20 mouse cellular contexts compared by ENCODE assay signal in genomic region chr1:52520131-52520530, GRCm38 (mm10).
"Had no signal": no experiment of that assay in that cellular context is flagged by ENCODE, and none has a peak within 500 bp of the region (broad histone marks: within the 10 kb centered on the region; RNA-seq: fewer than 3 reads in every experiment).

No protein-coding gene starts in this region.

- H3K27ac ChIP-seq: kidney, postnatal 0 days; limb, embryonic 12.5 days; limb, embryonic 15.5 days; liver, embryonic 14.5 days; lung, embryonic 15.5 days; stomach, postnatal 0 days had no signal

- H3K36me3 ChIP-seq: limb, embryonic 12.5 days; limb, embryonic 15.5 days; lung, embryonic 15.5 days had no signal

- H3K4me3 ChIP-seq: limb, embryonic 12.5 days; limb, embryonic 15.5 days; lung, embryonic 15.5 days had no signal

- H3K9ac ChIP-seq: limb, embryonic 12.5 days; limb, embryonic 15.5 days; liver, embryonic 14.5 days; liver, postnatal 0 days; lung, embryonic 15.5 days had no signal

- DNase-seq: kidney, postnatal 25 days; left cerebral cortex, postnatal 4 days; liver, postnatal 0 days; lung, postnatal 10 days; lung, postnatal 4 days; midbrain, embryonic 14.5 days; right cerebral cortex, adult 18-20 months; right cerebral cortex, postnatal 14 days; right cerebral cortex, postnatal 4 days; thymus, adult 2 months; thymus, postnatal 14 days; thymus, postnatal 4 days had no signal

- H3K27me3 ChIP-seq: limb, embryonic 12.5 days; limb, embryonic 15.5 days; lung, embryonic 15.5 days had no signal

- H3K9me3 ChIP-seq: limb, embryonic 12.5 days; limb, embryonic 15.5 days; lung, embryonic 15.5 days had no signal

- H3K4me2 ChIP-seq: limb, embryonic 12.5 days; limb, embryonic 15.5 days; liver, embryonic 11.5 days; lung, embryonic 15.5 days; midbrain, embryonic 11.5 days had no signal

- ATAC-seq: liver, postnatal 0 days had no signal
